Mouse (Mus musculus) bone marrow macrophage, adult 2 months (primary cell): Measurements from ENCODE around the gene Agap1.

ENCODE experiments used
- CTCF ChIP-seq: IDR thresholded peaks from 2 replicates; pipeline ENCODE4 v1.5.1; 2012; ENCODE audit warnings: low read depth, mild to moderate bottlenecking, low read length, moderate library complexity
- POLR2A ChIP-seq: IDR thresholded peaks from 2 replicates; pipeline ENCODE4 v1.6.1; 2012; ENCODE audit warnings: mild to moderate bottlenecking, low read depth, low read length, borderline replicate concordance

DNA sequence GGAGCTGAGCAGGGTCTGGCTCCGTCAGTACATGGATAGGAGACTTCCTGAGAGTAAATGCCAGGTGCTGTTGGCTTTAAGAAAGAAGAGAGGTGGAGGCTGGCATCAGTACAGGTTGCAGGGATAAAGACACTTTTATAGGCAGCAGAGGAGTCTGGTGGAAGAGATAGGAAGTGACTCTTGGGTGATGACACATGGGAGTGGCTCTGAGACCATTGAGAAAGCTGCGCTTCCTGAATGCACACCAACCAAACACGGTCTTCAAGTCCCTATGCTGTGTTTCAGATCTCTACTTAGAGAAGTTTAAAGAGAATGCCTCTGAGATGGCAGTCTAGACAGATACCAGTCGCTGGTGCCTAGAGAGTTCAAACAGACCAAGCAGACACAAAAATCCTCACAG is 108.8 kb downstream of the Agap1 start:
- TF ChIP-seq CTCF, result no peak
- TF ChIP-seq POLR2A, result no peak
